In the genomic region with DNA sequence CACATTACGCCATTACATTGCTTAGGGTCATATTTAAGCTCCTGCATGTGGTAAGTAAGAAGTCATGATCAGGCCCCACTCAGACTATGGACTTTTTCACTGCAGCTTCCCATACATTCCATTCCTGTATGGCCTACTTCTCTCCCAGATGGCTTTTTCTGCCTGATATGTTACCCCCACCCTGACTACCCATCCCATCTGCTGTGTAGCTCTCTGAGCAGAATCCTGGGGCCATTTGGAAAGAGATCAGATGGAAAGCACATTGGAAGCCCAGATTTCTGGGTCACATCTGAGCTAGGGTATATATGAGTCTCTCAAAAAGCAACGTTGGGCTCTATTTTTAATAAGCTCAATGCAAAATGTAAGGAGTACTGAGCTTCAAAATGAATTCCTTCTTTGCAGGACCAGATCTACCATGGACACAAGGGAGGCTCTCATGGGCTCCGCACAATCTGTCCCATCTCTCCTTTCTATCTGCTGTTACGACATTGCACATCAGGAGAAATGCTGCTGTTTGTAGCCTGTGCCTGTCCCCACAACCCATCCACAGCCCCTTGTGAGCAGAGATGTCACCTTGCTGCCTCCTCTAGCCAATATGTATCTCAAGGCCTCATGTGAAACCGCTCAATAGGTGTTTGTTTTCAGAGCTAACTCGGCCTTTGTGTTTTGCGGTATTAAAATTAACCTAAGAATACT, we compare ENCODE assay signal across 21 mouse cellular contexts.
DNase-seq lines count a peak whose midpoint lies in the region; ATAC-seq and TF ChIP-seq lines count a peak whose summit lies in the region.
"Had no signal": no experiment of that assay in that cellular context is flagged by ENCODE, and none has a peak within 500 bp of the region (broad histone marks: within the 10 kb centered on the region; RNA-seq: fewer than 3 reads in every experiment).

No protein-coding gene starts in this region.

- WGBS in stomach, postnatal 0 days = 95% methylated on average over 7 of the region's 7 CpGs

- no peaks in the 10 kb centered on the region for H3K36me3 ChIP-seq in stomach, postnatal 0 days (ENCODE audit: control insufficient read depth, insufficient read depth, low read length)
- H3K36me3 ChIP-seq: hindbrain, embryonic 13.5 days; kidney, embryonic 15.5 days had no signal

- peak; percentile 91 for ATAC-seq in cerebellum, adult (ENCODE audit: insufficient number of reproducible peaks, low FRiP score, low TSS enrichment)
- no peak for ATAC-seq in stomach, postnatal 0 days (ENCODE audit: low FRiP score, low TSS enrichment)
- ATAC-seq: forebrain, embryonic 14.5 days; intestine, postnatal 0 days had no signal

- no peaks in the 10 kb centered on the region for H3K27me3 ChIP-seq in stomach, postnatal 0 days (ENCODE audit: control insufficient read depth, insufficient read depth, low read length)
- H3K27me3 ChIP-seq: heart, embryonic 12.5 days; hindbrain, embryonic 13.5 days; kidney, embryonic 15.5 days had no signal

- DNase-seq in layer of hippocampus, adult 9-11 months = peak; percentile 14
- no peak for DNase-seq in layer of hippocampus, adult 18-20 months (ENCODE audit: low spot score in 2 of 2)
- peak; percentile 98 for DNase-seq in brain, adult 2 months (ENCODE audit: low read depth, low spot score)
- peak; percentile 95 for DNase-seq in cerebellum, adult 9-11 months
- no peak for DNase-seq in stomach, postnatal 0 days (ENCODE audit: low spot score)
- no peak for DNase-seq in embryo, embryonic 11 days
- no peak for DNase-seq in adrenal gland, adult 2 months
- DNase-seq: adrenal gland, postnatal 10 days; heart, postnatal 14 days; lung, adult 18-20 months; lung, postnatal 14 days; midbrain, embryonic 14.5 days; thymus, postnatal 36 days had no signal

- no peak overlapping the region for H3K4me2 ChIP-seq in stomach, postnatal 0 days (replicated peaks; ENCODE audit: low read depth)
- H3K4me2 ChIP-seq: heart, embryonic 12.5 days; hindbrain, embryonic 13.5 days; kidney, embryonic 15.5 days; liver, embryonic 11.5 days had no signal

- H3K9me3 ChIP-seq in stomach, postnatal 0 days (ENCODE audit: control insufficient read depth, low read length) = no peaks in the 10 kb centered on the region
- H3K9me3 ChIP-seq: kidney, embryonic 15.5 days had no signal

- H3K27ac ChIP-seq in stomach, postnatal 0 days (replicated peaks) = no peak overlapping the region
- H3K27ac ChIP-seq: hindbrain, embryonic 13.5 days; kidney, embryonic 15.5 days had no signal

- TF ChIP-seq CTCF in stomach, postnatal 0 days (IDR thresholded peaks at IDR 0.05; ENCODE audit: low read depth) = no peak

- TF ChIP-seq EP300 in stomach, postnatal 0 days (optimal IDR thresholded peaks at IDR 0.05) = no peak

- no peak overlapping the region for H3K4me3 ChIP-seq in stomach, postnatal 0 days (ENCODE audit: low read depth, low read length)
- H3K4me3 ChIP-seq: heart, embryonic 12.5 days; hindbrain, embryonic 13.5 days; kidney, embryonic 15.5 days; myocyte had no signal

- no peak overlapping the region for H3K9ac ChIP-seq in stomach, postnatal 0 days (ENCODE audit: low read length)
- H3K9ac ChIP-seq: heart, embryonic 12.5 days; hindbrain, embryonic 13.5 days; kidney, embryonic 15.5 days had no signal

- no peaks in the 10 kb centered on the region for H3K4me1 ChIP-seq in stomach, postnatal 0 days (replicated peaks; ENCODE audit: control insufficient read depth, insufficient read depth)
- H3K4me1 ChIP-seq: kidney, embryonic 15.5 days had no signal

Comparison
In these comparisons a context has a peak if more than half of its experiments do, and no peak if none do; other contexts are left out.
1. DNase-seq: peak in layer of hippocampus, adult 9-11 months (single experiment), brain, adult 2 months (single experiment) and cerebellum, adult 9-11 months (single experiment); none in layer of hippocampus, adult 18-20 months (0 of 2), stomach, postnatal 0 days (single experiment), embryo, embryonic 11 days (single experiment) and adrenal gland, adult 2 months (single experiment).